Mouse (Mus musculus) thymus, postnatal 10 days (tissue): ENCODE data around the gene Qpctl.

Experiments
- DNase-seq, 2 experiments: peaks; one replicate each; pipeline ENCODE4 v3.0.0; 2021; ENCODE audit warnings: low spot score in 2 of 2

Qpctl gene

GRCm38 (mm10) chr7:19148875-19149541 lies at the start of gene Qpctl:
Gene Qpctl, minus strand, starts transcription at chr7:19149291.
- DNase-seq = peak; percentile 96 to 99

DNA sequence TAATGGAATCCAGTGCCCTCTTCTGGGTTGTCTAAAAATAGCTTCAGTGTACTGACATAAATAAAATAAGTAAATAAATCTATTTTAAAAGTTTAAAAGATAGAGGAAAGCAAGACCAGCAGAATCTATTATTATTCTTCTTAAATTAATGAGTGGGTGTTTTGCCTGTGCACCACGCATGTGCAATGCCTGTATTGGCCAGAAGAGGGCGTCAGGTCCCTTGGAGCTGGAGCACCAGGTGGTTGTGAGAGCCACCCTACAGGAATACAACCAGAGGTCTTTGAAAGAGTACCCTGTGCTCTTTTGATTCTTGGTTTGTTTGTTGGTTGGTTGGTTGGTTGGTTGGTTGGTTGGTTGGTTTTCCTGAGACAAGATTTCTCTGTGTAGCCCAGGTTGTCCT lies 48.9 kb upstream of the Qpctl start:
- DNase-seq = peak in 1 of 2 experiments; percentile 59

DNA sequence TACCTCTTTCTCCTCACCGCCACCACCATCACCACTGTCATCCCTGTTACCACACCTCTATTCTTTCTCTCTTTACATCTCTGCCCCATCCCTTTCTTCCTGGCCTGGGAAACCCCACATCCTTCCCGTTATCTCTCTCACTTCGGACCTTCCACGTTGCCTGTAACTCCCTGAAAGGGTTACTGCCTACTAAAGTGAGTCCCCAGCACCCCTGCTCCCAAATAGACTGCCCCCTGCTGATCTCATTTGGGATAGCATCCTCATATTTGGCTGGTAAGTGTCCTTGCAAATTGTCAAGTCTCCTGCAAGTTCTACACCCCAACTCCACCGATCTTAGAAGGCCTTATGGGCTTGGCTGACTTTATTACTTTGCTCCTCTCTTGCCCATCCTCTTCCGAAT lies 47.6 kb upstream of the Qpctl start:
- peak; percentile 21 to 50 for DNase-seq

DNA sequence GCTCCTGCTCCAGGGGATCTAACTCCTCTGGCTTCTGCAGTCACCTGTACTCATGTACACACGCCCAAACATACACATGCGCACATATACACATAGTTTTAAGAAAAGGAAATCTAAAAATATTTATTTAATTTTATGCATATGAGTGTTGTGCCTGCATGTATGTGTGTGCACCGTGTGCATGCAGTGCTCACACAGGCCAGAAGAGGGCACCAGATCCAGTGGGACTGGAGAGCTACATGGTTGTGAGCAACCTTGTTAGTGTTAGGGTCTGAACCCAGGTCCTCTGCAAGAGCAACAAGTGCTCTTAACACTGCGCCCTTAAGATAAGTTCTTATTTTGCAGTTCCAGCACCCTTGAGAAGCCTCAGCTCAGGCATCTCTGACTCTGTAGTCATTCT lies 45.6 kb upstream of the Qpctl start:
- no peak for DNase-seq

DNA sequence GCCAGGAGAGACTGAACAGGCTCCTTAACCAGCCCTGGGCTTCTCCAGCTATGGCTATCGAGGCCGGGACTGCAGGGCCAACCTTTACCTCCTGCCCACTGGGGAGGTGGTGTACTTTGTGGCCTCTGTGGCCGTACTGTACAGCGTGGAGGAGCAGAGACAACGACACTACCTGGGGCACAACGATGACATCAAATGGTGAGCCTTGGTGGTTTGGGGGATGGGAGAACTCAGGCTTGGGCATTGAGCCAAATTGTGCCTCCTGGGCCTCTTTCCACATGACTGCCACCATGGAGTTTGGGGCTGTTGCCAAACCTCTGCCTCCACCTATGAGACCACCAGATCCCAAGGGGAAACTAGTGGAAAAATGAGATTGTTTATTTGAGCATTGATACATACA lies 35.7 kb upstream of the Qpctl start:
- no peak for DNase-seq

DNA sequence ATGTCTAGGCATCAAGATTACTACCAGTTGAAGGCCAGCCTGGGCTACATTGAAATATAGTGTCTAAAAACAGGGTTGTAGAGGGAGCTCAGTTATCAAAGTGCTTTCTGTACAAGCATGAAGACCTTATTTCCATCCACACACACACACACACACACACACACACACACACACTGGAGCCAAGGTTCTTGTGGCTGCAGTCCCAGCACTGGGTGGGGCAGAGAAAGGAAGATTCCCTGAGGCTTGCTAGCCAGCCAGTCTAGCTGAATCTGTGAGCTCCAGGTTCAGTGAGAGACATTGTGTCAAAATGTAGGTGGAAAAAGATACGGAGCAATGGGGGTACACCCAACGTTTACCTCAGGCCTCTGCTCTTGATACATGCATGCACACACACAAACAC lies 35.2 kb upstream of the Qpctl start:
- no peak for DNase-seq

- peak; percentile 23 to 43 for DNase-seq
These were observed 31.9 kb upstream of the Qpctl start for GRCm38 (mm10) chr7:19180862-19181429.

GRCm38 (mm10) chr7:19179936-19180335 lies 30.8 kb upstream of the Qpctl start:
- DNase-seq = no peak

DNA sequence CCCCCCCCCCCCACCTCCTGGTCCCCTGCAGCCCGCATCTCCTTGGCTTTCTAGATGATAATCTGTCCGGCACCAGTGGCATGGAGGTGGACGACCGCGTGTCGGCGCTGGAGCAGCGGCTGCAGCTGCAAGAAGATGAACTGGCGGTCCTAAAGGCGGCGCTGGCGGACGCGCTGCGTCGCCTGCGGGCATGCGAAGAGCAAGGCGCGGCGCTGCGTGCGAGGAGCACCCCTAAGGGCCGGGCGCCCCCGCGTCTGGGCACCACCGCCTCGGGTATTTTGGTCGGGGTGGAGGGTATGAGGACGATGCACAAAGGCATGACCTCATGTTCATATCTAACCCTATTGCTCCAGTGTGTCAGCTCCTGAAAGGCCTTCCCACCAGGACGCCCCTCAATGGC lies 30.1 kb upstream of the Qpctl start:
- peak in 1 of 2 experiments; percentile 45 for DNase-seq

GRCm38 (mm10) chr7:19178443-19179092 lies 29.5 kb upstream of the Qpctl start:
- DNase-seq = peak; percentile 58 to 79

- no peak for DNase-seq
These were observed 28.9 kb upstream of the Qpctl start for GRCm38 (mm10) chr7:19178035-19178434.

DNA sequence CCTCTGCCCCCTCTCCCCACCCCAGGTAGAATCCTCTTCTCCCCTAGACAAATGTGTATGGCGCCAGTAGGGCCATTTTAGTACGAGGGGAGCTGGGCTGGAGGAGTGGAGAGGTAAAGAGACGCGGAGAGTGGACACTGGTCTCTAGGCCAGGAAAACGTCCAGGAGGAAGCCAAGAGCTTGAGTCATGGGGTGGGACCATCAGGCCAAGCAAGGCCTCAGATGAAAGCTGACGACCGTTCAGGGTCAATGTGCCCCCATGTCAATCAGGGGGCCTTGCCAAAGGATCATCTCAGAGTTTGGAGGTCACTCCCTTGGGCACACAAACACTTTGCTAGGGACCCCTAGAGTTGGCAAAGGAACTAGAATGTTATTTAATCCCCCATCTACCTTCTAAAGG lies 28.1 kb upstream of the Qpctl start:
- no peak for DNase-seq

DNA sequence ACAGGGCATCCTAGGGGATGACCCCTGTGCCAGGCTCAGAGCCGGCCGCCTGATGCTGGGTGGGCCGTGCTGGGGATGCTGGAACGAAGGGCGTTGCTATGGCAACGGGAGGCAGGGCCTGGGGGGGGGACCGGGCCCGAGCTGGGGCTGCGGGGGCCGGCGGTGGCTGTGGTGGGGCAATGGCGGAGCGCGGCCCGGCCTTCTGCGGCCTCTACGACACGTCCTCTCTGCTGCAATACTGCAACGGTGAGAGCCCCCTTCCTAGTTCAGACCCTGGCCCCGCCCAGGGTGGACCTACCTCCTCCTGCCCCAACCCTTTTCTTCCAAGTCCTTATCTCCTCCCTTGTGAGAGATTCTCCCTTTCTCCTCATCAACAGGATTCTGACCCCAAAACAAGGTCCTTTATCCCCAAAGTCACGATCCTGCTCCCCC lies 27.4 kb upstream of the Qpctl start:
- no peak for DNase-seq

- no peak for DNase-seq
These were observed 26.8 kb upstream of the Qpctl start, which contains the start of gene Eml2 for GRCm38 (mm10) chr7:19175708-19176515. Gene Eml2, plus strand, starts transcription at chr7:19176421.

GRCm38 (mm10) chr7:19172874-19173273 lies 23.8 kb upstream of the Qpctl start:
- DNase-seq = peak; percentile 76 to 96

- DNase-seq = no peak
These were observed 22.7 kb upstream of the Qpctl start for GRCm38 (mm10) chr7:19171831-19172230.

GRCm38 (mm10) chr7:19170142-19170541 lies 21.1 kb upstream of the Qpctl start:
- DNase-seq = no peak

DNA sequence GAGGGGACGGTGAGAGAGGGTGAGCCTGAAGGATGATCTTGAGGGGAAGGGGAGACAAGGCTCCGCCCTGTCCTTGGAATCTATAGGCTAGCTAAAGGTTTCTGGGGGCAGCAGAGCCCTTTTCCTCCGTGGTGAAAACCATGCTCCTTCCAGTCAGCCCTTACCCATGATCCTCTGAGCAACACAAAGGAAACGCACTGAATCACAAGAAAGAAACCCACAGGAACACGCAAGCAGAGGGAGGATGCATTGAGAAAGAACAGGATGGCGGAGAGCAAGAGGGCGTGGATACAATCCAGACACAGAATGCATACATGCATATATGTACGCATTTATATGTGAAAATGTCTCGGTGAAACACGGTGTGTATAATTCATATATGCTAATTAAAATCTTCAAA lies 20.4 kb upstream of the Qpctl start:
- DNase-seq = no peak

- no peak for DNase-seq
These were observed 17.9 kb upstream of the Qpctl start for GRCm38 (mm10) chr7:19166990-19167389.

- DNase-seq = no peak
These were observed 16.7 kb upstream of the Qpctl start, which contains the start of gene Gipr for GRCm38 (mm10) chr7:19165656-19166423. Gene Gipr, minus strand, starts transcription at chr7:19166127.

- DNase-seq = no peak
These were observed 15.9 kb upstream of the Qpctl start for GRCm38 (mm10) chr7:19164978-19165377.
